Mouse (Mus musculus): ENCODE measurements around the gene Arhgap9.
A peak's percentile ranks its signal among the peaks of the same experiment; 100 is the strongest.

Gene Arhgap9

DNA sequence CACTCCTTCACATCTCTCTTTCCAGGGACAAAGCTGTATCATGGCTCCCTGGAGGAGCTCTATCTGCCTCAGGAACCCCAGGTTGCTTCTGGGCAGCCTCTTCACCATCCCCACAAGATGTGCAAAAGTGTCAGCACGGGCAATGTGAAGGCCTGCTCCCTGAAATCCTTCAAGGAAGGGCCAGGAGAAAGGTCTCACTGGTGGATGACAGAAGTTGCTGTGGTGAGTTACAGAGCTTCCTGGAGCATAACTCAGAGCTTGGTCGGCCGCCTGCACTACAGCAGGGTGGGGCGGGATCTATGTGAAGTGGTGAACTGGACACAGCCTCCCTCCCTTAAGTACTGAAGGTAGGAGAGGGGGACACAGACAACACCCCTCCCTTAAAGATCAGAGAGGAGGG lies 905 bp downstream of the Arhgap9 start:
- no peak for DNase-seq (ENCODE audit: low read depth, low spot score)

- DNase-seq (ENCODE audit: low read depth, low spot score): no peak
These were observed 1.5 kb downstream of the Arhgap9 start for GRCm38 (mm10) chr10:127323131-127323855.

- no peak for DNase-seq (ENCODE audit: low read depth, low spot score)
These were observed 2.7 kb downstream of the Arhgap9 start for GRCm38 (mm10) chr10:127324495-127324894.

DNA sequence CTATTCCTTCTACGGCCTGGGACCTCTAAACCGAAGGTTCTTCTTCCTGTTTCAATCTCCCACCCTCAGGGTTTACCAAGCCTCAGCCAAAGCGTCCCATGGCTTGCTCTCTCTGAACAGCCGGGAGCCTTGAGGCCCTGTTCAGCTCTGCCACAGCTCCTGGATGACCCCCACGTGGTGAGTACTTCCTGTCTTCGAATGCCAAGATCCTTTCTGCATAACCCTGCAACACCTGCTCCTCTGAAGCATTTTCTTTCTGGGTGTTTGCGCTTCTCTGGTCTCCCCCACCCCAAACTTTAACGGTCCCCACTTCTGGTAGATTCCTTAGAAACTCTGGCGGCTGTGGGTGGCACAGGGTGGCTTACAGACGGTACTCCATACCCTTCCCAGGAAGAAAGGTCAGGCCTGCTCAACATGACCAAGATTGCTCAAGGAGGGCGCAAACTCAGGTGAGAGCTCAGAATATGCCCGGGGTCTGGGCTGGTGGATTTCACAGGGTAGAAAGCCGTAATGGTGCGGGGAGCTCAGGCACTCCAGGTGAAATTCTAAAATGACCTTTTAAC lies 3.8 kb downstream of the Arhgap9 start:
- no peak for DNase-seq (ENCODE audit: low read depth, low spot score)

DNA sequence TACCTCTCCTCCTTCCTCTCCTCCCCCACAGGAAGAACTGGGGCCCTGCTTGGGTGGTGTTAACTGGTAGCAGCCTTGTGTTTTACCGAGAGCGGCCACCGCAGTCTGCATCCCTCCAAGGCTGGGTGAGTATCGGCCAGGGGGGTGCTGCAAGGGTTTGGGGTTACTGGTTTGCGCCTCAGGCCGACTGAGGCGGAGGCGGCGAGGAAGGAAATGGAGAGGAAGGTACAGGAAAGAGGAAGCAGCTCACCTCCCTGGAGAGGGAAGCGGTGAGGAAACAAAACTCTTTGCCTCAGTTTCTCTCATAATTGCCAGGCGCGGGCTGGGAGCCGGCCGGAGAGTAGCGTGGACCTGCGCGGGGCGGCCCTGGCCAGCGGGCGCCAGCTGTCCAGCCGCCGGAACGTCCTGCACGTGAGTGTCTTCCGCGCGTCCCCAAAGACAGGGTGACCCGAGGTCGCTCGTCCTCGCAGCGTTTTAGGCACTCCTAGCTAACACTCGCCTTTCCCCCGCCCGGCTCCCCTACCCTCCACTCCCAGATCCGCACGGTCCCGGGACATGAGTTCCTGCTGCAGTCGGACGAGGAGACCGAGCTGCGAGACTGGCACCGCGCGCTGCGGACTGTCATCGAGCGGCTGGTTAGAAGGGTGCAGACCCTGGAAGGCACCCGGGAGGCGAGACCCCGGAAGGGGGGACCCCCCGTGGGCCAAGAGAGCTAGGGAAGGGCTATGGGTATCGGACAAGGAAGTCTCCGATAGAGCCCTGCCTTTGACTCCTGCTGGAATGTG lies 4.4 kb downstream of the Arhgap9 start:
- DNase-seq (ENCODE audit: low read depth, low spot score): no peak

DNA sequence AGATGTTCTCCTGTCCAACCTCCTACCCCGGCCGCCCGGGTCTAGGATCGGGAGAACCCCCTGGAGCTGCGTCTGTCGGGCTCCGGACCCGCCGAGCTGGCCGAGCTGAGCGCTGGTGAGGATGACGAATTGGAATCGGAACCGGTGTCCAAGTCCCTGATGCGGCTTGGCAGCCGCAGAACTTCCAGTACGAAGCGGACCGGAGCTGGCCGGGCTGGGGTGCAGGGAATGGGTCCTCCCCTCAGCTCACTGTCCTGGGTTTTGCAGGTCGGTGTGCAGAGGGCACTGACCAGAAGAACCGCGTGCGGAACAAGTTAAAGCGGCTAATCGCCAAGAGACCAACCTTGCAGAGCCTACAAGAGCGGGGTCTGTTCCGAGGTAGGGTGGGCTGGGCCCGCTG lies 5.1 kb downstream of the Arhgap9 start:
- DNase-seq (ENCODE audit: low read depth, low spot score): no peak

DNA sequence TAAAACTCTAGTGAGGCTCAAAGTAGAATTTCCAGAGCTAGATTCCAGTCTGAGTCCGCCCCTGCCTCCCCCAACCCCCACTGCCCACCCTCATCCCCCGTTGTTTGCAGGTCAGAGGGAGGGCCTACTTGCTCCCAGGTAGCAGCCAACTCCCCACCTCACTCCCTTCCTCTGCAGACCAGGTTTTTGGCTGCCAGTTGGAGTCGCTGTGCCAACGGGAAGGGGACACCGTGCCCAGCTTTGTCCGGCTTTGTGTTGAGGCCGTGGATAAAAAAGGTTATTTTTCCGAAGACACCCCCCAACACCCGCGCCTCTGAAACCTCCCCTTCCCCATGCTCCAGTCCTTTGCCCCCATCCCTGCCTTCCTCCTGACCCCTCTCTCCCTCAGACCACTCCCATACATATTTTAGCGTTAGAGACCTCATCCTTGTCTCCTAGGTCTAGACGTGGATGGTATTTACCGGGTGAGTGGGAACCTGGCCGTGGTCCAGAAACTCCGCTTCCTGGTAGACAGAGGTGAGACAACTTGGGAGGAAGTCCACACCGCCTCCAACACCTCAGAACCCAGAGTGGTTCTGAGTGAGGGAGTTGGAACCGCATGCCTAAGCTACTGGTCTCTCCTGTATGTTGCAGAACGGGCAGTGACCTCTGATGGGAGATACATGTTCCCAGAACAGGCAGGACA lies 5.8 kb downstream of the Arhgap9 start:
- DNase-seq (ENCODE audit: low read depth, low spot score): no peak

GRCm38 (mm10) chr10:127330212-127330611 lies 8.4 kb downstream of the Arhgap9 start:
- no peak for DNase-seq (ENCODE audit: low read depth, low spot score)

GRCm38 (mm10) chr10:127332211-127332874 lies 10.6 kb downstream of the Arhgap9 start:
- DNase-seq (ENCODE audit: low read depth, low spot score): no peak

- DNase-seq (ENCODE audit: low read depth, low spot score): no peak
These were observed 11.4 kb downstream of the Arhgap9 start for GRCm38 (mm10) chr10:127333152-127333551.

- DNase-seq (ENCODE audit: low read depth, low spot score): no peak
These were observed 13.5 kb downstream of the Arhgap9 start for GRCm38 (mm10) chr10:127335271-127335670.

DNA sequence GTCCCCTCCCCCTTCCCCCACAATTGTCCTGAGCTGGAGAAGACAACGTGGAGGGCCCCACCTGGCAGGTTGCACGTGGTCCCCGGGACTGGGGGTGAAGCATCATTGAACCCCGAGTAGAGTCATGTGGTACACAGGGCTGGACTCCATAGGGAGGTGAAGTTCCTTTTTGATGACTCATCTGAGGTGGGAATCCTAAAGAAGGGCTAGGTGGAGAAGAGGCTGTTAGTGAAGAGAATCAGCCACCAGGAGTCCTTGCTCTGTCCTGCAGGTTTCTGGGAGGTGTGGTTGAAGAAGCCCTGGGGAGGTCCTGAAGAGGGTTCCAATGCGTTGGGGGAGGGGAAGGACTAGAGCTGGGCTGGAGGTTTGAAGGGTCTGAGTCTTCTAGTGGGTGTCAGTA lies 15.2 kb downstream of the Arhgap9 start:
- no peak for DNase-seq (ENCODE audit: low read depth, low spot score)

DNA sequence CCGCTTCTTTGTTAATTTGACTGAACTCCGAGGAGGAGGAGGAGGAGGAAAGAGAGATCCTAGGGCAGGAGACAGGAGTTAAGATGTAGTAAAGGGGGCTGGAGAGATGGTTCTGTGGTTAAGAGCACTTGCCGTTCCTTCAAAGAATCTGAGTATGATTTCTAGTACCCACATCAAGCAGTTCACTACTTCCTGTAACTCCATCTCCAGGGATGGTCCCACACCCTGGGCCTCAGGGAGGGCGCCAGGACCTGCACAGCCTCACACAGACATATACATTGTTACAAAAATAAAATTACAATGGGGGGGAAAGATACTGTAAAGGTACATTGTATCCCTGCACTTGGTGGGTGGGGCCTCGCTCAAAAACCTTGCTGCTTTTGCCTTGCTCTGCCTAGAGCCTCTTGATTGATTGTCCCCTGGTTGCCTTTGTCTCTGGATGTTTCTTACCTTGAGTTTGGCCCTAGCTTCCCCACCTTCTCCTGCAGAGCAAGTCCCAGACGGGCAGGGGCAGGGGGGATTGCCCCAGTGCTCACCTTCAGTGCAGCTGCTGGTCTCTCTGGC lies 15.9 kb downstream of the Arhgap9 start:
- no peak for DNase-seq (ENCODE audit: low read depth, low spot score)

DNA sequence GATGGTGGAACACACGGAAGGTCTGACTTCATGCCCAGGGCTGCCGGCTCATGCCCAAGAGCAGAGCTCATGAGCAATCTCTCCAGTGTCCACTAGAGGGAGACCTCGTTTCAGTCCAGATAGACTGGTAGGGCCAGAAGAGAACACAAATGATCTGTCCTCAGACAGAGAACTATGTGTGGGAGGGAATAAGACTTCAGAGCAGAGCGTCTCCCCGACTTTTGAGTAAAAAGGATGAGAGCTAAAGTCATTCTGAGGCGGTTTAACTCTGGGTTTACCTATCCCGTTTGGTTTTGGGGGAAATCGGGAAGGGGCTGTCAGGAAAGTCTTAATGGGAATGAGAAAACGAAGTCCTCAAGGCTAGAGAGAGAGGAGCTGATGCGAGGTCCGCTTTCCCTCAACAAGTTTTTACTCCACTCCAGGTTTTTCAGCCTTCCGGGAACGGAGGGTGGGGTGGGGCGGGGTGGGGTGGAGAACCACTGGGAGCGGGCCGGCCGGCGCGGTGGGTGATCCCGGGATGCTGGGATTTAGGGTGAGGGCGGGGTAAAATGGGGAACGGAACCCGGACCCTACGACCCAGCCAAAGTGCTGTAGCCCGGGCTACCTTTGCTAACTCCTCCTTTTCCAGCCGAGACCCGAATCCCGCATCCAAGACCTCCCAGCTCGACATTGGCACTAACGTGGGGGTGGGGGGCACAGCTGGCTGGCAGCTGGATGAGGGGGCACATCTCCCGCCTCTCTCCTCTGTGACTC lies 17.3 kb downstream of the Arhgap9 start:
- peak; percentile 76 for DNase-seq (ENCODE audit: low read depth, low spot score)

DNA sequence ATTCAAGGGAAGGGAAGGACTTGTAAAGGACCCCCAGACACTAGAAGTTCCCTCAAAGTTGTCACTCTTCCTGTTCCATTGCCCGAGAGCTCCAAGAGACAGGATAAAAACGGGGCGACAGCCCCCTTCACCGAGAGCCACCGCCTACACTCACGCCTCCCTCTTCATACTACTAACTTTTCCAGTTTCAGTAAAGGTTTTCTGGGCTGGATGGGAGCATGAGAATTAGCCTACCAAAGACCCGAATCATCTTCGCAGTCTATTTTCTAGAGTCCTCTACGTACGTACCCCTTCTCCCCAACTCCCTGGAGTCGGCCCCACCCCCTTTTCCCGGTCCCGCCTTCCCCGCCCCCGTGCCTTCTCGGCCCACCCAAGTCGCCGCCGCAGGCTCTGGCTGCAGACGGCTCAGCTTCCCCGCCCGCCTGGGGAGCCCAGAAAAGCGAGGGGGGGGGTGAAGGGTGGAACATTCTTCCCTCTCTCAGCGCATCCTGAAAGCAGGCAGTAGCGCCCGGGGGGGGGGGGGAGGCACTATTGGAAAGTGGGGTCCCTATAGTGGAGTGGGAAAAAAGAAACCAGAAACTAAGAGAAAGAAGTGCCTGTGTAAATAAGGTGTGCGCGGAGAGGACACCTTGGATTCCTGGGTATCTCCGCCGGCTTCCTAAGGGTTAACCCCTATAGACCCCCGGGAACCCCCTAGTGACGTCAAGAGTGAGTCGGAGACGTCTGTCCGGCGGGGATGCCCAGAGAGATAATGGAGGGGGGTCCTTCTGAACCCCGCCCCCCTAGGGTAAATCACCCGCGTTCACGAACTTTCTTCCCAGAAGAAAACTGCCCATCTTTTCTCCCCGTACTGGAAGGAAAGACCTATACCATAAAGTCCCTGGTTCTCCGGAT lies 18.2 kb downstream of the Arhgap9 start:
- no peak for DNase-seq (ENCODE audit: low read depth, low spot score)

DNA sequence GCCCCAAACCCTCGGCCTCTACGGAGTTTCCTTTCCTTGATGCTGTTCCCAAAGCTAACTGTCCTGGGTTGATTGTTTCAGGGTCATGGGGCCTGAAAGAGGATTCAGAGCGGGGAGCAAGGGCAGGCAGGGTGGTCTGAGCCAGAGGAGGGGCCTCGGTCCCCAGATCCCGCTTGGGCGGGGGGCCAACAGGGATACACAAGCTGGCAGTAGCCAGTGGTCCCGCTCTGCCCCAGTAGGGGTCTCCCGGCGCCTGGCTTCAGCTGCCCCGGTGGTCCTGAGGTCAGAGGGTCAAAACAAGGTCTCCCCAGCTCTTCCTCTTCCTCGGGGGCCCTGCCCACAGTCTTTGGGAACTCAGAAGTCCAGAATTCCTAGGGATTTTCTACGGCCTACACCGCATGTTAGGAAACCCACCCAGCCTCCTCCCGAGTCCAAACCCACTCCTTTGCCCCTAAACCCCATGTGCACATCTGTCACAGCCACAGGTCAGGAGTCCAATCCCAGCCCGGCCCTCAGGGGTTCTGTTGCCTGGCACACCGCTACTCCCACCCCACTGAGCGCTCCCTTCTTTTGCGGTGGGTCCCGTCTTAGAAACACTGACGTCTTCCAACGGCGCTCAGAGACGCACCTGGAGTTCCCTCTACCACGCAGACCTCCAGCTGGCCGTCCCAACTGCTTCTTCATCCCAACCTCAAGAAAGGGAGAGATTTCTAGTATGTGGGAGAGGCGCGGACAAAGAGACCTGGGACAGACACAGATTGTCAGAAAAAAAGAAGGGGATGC lies 19.0 kb downstream of the Arhgap9 start:
- DNase-seq (ENCODE audit: low read depth, low spot score): no peak

- DNase-seq (ENCODE audit: low read depth, low spot score): no peak
These were observed 19.6 kb downstream of the Arhgap9 start for GRCm38 (mm10) chr10:127341360-127341690.

- DNase-seq (ENCODE audit: low read depth, low spot score): peak; percentile 71
These were observed 20.3 kb downstream of the Arhgap9 start, which contains the start of gene Gli1 for GRCm38 (mm10) chr10:127341891-127342639. Gene Gli1, minus strand, starts transcription at chr10:127341974.

Measured in WW6 (cell line).